Comparison of ENCODE assay signal across 8 mouse cellular contexts in the genomic region with DNA sequence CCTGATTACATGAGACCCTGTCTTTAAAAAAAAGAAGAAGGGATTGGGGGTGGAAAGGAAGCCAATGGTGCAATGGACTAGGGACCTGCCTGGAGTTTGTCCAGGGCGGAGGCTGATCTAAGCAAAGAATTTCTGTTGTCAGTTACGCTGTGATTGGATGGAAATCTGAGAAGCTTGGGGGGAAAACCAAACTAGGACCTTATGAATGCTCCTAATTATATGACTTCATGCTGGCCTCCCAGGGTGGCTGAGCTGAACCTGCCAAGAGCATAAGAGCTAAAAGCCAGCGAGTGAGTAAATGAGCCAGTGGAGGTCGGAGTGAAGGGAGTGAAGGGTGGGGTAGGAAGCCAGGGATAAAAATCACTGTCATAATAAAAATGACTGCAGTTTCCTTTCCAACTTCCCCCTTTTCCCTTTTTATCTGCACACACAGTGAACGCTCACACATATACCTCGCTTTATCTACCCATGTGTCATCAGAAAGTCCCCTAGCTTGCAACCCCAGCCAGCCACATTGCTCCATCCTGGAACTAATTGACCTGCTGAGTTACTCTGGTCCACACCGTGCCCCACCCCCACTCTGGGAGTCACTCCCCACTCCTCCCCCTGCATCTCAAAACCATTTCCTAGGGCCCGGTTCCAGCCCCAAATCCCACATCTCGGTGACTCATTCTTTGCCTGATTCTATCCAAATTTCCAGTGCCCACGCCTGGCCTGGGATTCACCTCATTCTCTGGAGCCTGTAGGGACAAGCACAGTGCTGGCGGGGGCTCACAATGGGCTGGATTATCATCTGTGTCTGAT. TPM values are rescaled to one million over a fixed set of nuclear protein-coding genes. Genes with fewer than 3 reads are reported as not detected.
A peak's percentile ranks its signal among the peaks of the same experiment; 100 is the strongest.
DNase-seq lines count a peak whose midpoint lies in the region; ATAC-seq and TF ChIP-seq lines count a peak whose summit lies in the region.

No protein-coding gene starts in this region.

- no peaks in the 10 kb centered on the region for H3K27me3 ChIP-seq in MEL (ENCODE audit: control insufficient read depth in 1 of 2, insufficient read depth in 2 of 2, low read length in 2 of 2)
- H3K27me3 ChIP-seq in embryonic facial prominence, embryonic 14.5 days (replicated peaks; ENCODE audit: control insufficient read depth, insufficient read depth, low read length): no peaks in the 10 kb centered on the region; the same call in 1 of the 2 replicates
- no peaks in the 10 kb centered on the region for H3K27me3 ChIP-seq in stomach, embryonic 16.5 days (ENCODE audit: control insufficient read depth, insufficient read depth, low read length)
- H3K27me3 ChIP-seq in neural tube, embryonic 15.5 days (replicated peaks): 0 out of 2 replicates have a peak, but pooled peaks cover 3% of the 10 kb centered on the region

- peak overlapping the region; percentile 13; the same call in 1 of the 2 replicates for H3K4me2 ChIP-seq in embryonic facial prominence, embryonic 14.5 days (ENCODE audit: low read depth, low read length)
- no peak overlapping the region for H3K4me2 ChIP-seq in stomach, embryonic 16.5 days (ENCODE audit: low read depth, low read length)
- no peak overlapping the region for H3K4me2 ChIP-seq in neural tube, embryonic 15.5 days

- ATAC-seq in embryonic facial prominence, embryonic 14.5 days (ENCODE audit: low read depth): peak; percentile 65
- ATAC-seq in stomach, embryonic 16.5 days (ENCODE audit: insufficient read depth, low FRiP score): peak; percentile 62; the same call in 1 of the 2 replicates
- ATAC-seq in erythroblast, adult 5-6 weeks (replicated peaks; ENCODE audit: low FRiP score, poor library complexity, severe bottlenecking): no peak
- ATAC-seq in neural tube, embryonic 15.5 days (ENCODE audit: low FRiP score): no peak

- no peak overlapping the region for H3K4me3 ChIP-seq in MEL (ENCODE audit: control insufficient read depth in 1 of 2, insufficient read depth in 1 of 2, low read depth in 2 of 2, low read length in 2 of 2)
- H3K4me3 ChIP-seq in embryonic facial prominence, embryonic 14.5 days (ENCODE audit: low read depth, low read length): no peak overlapping the region
- H3K4me3 ChIP-seq in stomach, embryonic 16.5 days (replicated peaks; ENCODE audit: low read length): no peak overlapping the region
- H3K4me3 ChIP-seq in neural tube, embryonic 15.5 days (replicated peaks): no peak overlapping the region

- TF ChIP-seq CTCF in MEL (IDR thresholded peaks at IDR 0.05 in 2 of 3, conservative IDR thresholded peaks at IDR 0.05 in 1 of 3; ENCODE audit: control insufficient read depth in 1 of 3, insufficient read depth in 1 of 3, low read depth in 2 of 3, low read length in 3 of 3, poor library complexity in 1 of 3, severe bottlenecking in 1 of 3): no peak

- H3K9me3 ChIP-seq in MEL (replicated peaks; ENCODE audit: insufficient read depth, low read length): no peaks in the 10 kb centered on the region
- H3K9me3 ChIP-seq in embryonic facial prominence, embryonic 14.5 days (ENCODE audit: control insufficient read depth, low read length): no peaks in the 10 kb centered on the region
- no peaks in the 10 kb centered on the region for H3K9me3 ChIP-seq in stomach, embryonic 16.5 days (replicated peaks; ENCODE audit: control insufficient read depth, low read length)
- H3K9me3 ChIP-seq in neural tube, embryonic 15.5 days (replicated peaks): no peaks in the 10 kb centered on the region

- H3K36me3 ChIP-seq in MEL (ENCODE audit: control insufficient read depth in 1 of 2, insufficient read depth in 2 of 2, low read length in 2 of 2): no peaks in the 10 kb centered on the region
- H3K36me3 ChIP-seq in embryonic facial prominence, embryonic 14.5 days (ENCODE audit: control insufficient read depth, insufficient read depth, low read length): no peaks in the 10 kb centered on the region
- H3K36me3 ChIP-seq in stomach, embryonic 16.5 days (ENCODE audit: control insufficient read depth, insufficient read depth, low read length): no peaks in the 10 kb centered on the region
- H3K36me3 ChIP-seq in neural tube, embryonic 15.5 days: no peaks in the 10 kb centered on the region

- no peak overlapping the region for H3K9ac ChIP-seq in MEL (ENCODE audit: control insufficient read depth, low read depth, low read length, poor library complexity, severe bottlenecking)
- no peak overlapping the region for H3K9ac ChIP-seq in embryonic facial prominence, embryonic 14.5 days (ENCODE audit: low read depth, low read length)
- H3K9ac ChIP-seq in stomach, embryonic 16.5 days (ENCODE audit: low read length): no peak overlapping the region
- no peak overlapping the region for H3K9ac ChIP-seq in neural tube, embryonic 15.5 days (replicated peaks)

- TF ChIP-seq EP300 in MEL (IDR thresholded peaks at IDR 0.05; ENCODE audit: low read depth in 1 of 2, low read length in 2 of 2): peak; percentile 62 to 72

- H3K27ac ChIP-seq in MEL (ENCODE audit: control insufficient read depth, low read depth, low read length): no peak overlapping the region
- peak overlapping the region; percentile 63 for H3K27ac ChIP-seq in embryonic facial prominence, embryonic 14.5 days (replicated peaks; ENCODE audit: low read depth, low read length)
- peak overlapping the region; percentile 64 for H3K27ac ChIP-seq in stomach, embryonic 16.5 days (ENCODE audit: low read length)
- H3K27ac ChIP-seq in neural tube, embryonic 15.5 days (replicated peaks): no peak overlapping the region

- DNase-seq in frontal cortex, postnatal 36 days (ENCODE audit: low spot score in 2 of 2): peak; percentile 53 to 62
- no peak for DNase-seq in frontal cortex, postnatal 14 days (ENCODE audit: low spot score in 2 of 2)
- DNase-seq in MEL (ENCODE audit: low read depth, low spot score): peak; percentile 48
- DNase-seq in embryonic facial prominence, embryonic 14.5 days (ENCODE audit: low spot score): peak; percentile 97
- DNase-seq in heart, postnatal 4 days: peak; percentile 76

- no peak for TF ChIP-seq POLR2A in MEL (IDR thresholded peaks at IDR 0.05; ENCODE audit: control insufficient read depth in 1 of 2, insufficient read depth in 1 of 2, low read depth in 1 of 2, low read length in 2 of 2, poor library complexity in 1 of 2)

- TF ChIP-seq RAD21 in MEL (IDR thresholded peaks at IDR 0.05; ENCODE audit: low read depth, low read length): no peak

- peaks cover 0 to 4% of the 10 kb centered on the region in 2 experiments; a peak in 2 of 4 replicates for H3K4me1 ChIP-seq in MEL (ENCODE audit: control insufficient read depth in 1 of 2, insufficient read depth in 2 of 2, low read length in 2 of 2)
- peaks cover 24% of the 10 kb centered on the region for H3K4me1 ChIP-seq in embryonic facial prominence, embryonic 14.5 days (ENCODE audit: control insufficient read depth, insufficient read depth, low read length)
- H3K4me1 ChIP-seq in stomach, embryonic 16.5 days (ENCODE audit: control insufficient read depth, insufficient read depth, low read length): peaks cover 15% of the 10 kb centered on the region
- peaks cover 28% of the 10 kb centered on the region for H3K4me1 ChIP-seq in neural tube, embryonic 15.5 days

- no peaks in the 10 kb centered on the region for H3K79me2 ChIP-seq in MEL (ENCODE audit: control insufficient read depth, insufficient read depth, low read length, poor library complexity)

- WGBS in embryonic facial prominence, embryonic 14.5 days: 25% methylated on average over 11 of the region's 11 CpGs
- WGBS in stomach, embryonic 16.5 days: 40% methylated on average over 11 of the region's 11 CpGs
- WGBS in neural tube, embryonic 15.5 days: 66% methylated on average over 11 of the region's 11 CpGs

RNA-seq across cellular contexts. Expression of a gene that starts 2.2 kb away (rescaled TPM):
- not detected in 2 replicates for total RNA-seq in MEL (2012; rRNA removed)
- polyA plus RNA-seq in MEL (2012; ENCODE audit: insufficient read depth in 1 of 2, insufficient read length in 2 of 2, low read depth in 1 of 2, low replicate concordance in 2 of 2, missing spikeins in 1 of 2): not detected
- 2.2 and 4.6 TPM in 2 replicates for polyA plus RNA-seq in embryonic facial prominence, embryonic 14.5 days (2014; fragmentation: Nextera tagmentation; extraction: Ambion mirVana)
- under 1 TPM; 0.79 to 0.88 TPM for total RNA-seq in heart, postnatal 4 days (2021)
- polyA plus RNA-seq in stomach, embryonic 16.5 days (2015; fragmentation: Nextera tagmentation; extraction: Ambion mirVana): 0.25 and 0.84 TPM in 2 replicates
- not detected in 2 replicates for total RNA-seq in erythroblast, adult 5-6 weeks (2015; ENCODE audit: low replicate concordance)
- not detected in 2 replicates for total RNA-seq in erythroblast, adult 5-6 weeks (2017; ENCODE audit: low replicate concordance)
- polyA plus RNA-seq in neural tube, embryonic 15.5 days (2015; fragmentation: Nextera tagmentation; extraction: Ambion mirVana): 1.7 and 1.9 TPM in 2 replicates

RNA-seq across cellular contexts. Expression of a gene that starts 40.2 kb away (rescaled TPM):
- total RNA-seq in MEL (2012; rRNA removed): not detected in 2 replicates
- not detected for polyA plus RNA-seq in MEL (2012; ENCODE audit: insufficient read depth in 1 of 2, insufficient read length in 2 of 2, low read depth in 1 of 2, low replicate concordance in 2 of 2, missing spikeins in 1 of 2)
- polyA plus RNA-seq in embryonic facial prominence, embryonic 14.5 days (2014; fragmentation: Nextera tagmentation; extraction: Ambion mirVana): 2.1 TPM in 2 replicates
- under 1 TPM; 0.26 to 0.81 TPM for total RNA-seq in heart, postnatal 4 days (2021)
- 0.53 and 0.75 TPM in 2 replicates for polyA plus RNA-seq in stomach, embryonic 16.5 days (2015; fragmentation: Nextera tagmentation; extraction: Ambion mirVana)
- total RNA-seq in erythroblast, adult 5-6 weeks (2015; ENCODE audit: low replicate concordance): 0.58 TPM in 1 of 2 replicates, not detected in the other
- total RNA-seq in erythroblast, adult 5-6 weeks (2017; ENCODE audit: low replicate concordance): 0.70 TPM in 1 of 2 replicates, not detected in the other
- 0.47 and 1.0 TPM in 2 replicates for polyA plus RNA-seq in neural tube, embryonic 15.5 days (2015; fragmentation: Nextera tagmentation; extraction: Ambion mirVana)

RNA-seq across cellular contexts. Expression of a gene that starts 49.8 kb away (rescaled TPM):
- 9.7 and 10.4 TPM in 2 replicates for total RNA-seq in MEL (2012; rRNA removed)
- 1 to 10 TPM in 1 of 2 experiments, not detected in 1; 7.2 TPM for polyA plus RNA-seq in MEL (2012; ENCODE audit: insufficient read depth in 1 of 2, insufficient read length in 2 of 2, low read depth in 1 of 2, low replicate concordance in 2 of 2, missing spikeins in 1 of 2)
- polyA plus RNA-seq in embryonic facial prominence, embryonic 14.5 days (2014; fragmentation: Nextera tagmentation; extraction: Ambion mirVana): 37.7 and 41.1 TPM in 2 replicates
- 10 to 100 TPM; 27.4 to 27.7 TPM for total RNA-seq in heart, postnatal 4 days (2021)
- polyA plus RNA-seq in stomach, embryonic 16.5 days (2015; fragmentation: Nextera tagmentation; extraction: Ambion mirVana): 15.6 and 17.3 TPM in 2 replicates
- 0.58 and 0.63 TPM in 2 replicates for total RNA-seq in erythroblast, adult 5-6 weeks (2015; ENCODE audit: low replicate concordance)
- 0.77 and 1.8 TPM in 2 replicates for total RNA-seq in erythroblast, adult 5-6 weeks (2017; ENCODE audit: low replicate concordance)
- polyA plus RNA-seq in neural tube, embryonic 15.5 days (2015; fragmentation: Nextera tagmentation; extraction: Ambion mirVana): 30.0 and 31.0 TPM in 2 replicates

RNA-seq across cellular contexts. Expression of a gene that starts 56.7 kb away (rescaled TPM):
- total RNA-seq in MEL (2012; rRNA removed): 4,892 and 5,142 TPM in 2 replicates
- 1,000 to 10,000 TPM in 1 of 2 experiments, 100 to 1,000 TPM in 1; 851 to 1,236 TPM for polyA plus RNA-seq in MEL (2012; ENCODE audit: insufficient read depth in 1 of 2, insufficient read length in 2 of 2, low read depth in 1 of 2, low replicate concordance in 2 of 2, missing spikeins in 1 of 2)
- polyA plus RNA-seq in embryonic facial prominence, embryonic 14.5 days (2014; fragmentation: Nextera tagmentation; extraction: Ambion mirVana): 1,079 and 1,191 TPM in 2 replicates
- total RNA-seq in heart, postnatal 4 days (2021): 100 to 1,000 TPM; 922 to 952 TPM
- 797 and 998 TPM in 2 replicates for polyA plus RNA-seq in stomach, embryonic 16.5 days (2015; fragmentation: Nextera tagmentation; extraction: Ambion mirVana)
- 178 and 282 TPM in 2 replicates for total RNA-seq in erythroblast, adult 5-6 weeks (2015; ENCODE audit: low replicate concordance)
- 361 and 369 TPM in 2 replicates for total RNA-seq in erythroblast, adult 5-6 weeks (2017; ENCODE audit: low replicate concordance)
- 804 and 844 TPM in 2 replicates for polyA plus RNA-seq in neural tube, embryonic 15.5 days (2015; fragmentation: Nextera tagmentation; extraction: Ambion mirVana)

Comparison
In these comparisons a context has a peak if more than half of its experiments do, and no peak if none do; other contexts are left out.
1. DNase-seq: peak in frontal cortex, postnatal 36 days (2 of 2), MEL (single experiment), embryonic facial prominence, embryonic 14.5 days (single experiment) and heart, postnatal 4 days (single experiment); none in frontal cortex, postnatal 14 days (0 of 2).
2. H3K27ac ChIP-seq: peak in embryonic facial prominence, embryonic 14.5 days (single experiment) and stomach, embryonic 16.5 days (single experiment); none in MEL (single experiment) and neural tube, embryonic 15.5 days (single experiment).
3. ATAC-seq: peak in embryonic facial prominence, embryonic 14.5 days (single experiment) and stomach, embryonic 16.5 days (single experiment); none in erythroblast, adult 5-6 weeks (single experiment) and neural tube, embryonic 15.5 days (single experiment).